Mouse (Mus musculus): ENCODE measurements at regions not wholly inside any gene's neighbourhood (a gene's known extent, or its start where the extent isn't known, plus 50 kb on each side); places are given as distances from the start of the nearest gene placed in this dataset.

- Histone ChIP-seq H3K27ac (replicated peaks) (no peak overlapping the region), H3K27me3 (no peaks in the 10 kb centered on the region), H3K4me1 (no peaks in the 10 kb centered on the region), H3K36me3 (no peaks in the 10 kb centered on the region), H3K9me3 (no peaks in the 10 kb centered on the region), H3K9ac (replicated peaks) (no peak overlapping the region), H3K4me3 (no peak overlapping the region), H3K4me2 (replicated peaks) (no peak overlapping the region)
- ATAC-seq (ENCODE audit: low FRiP score, low read depth): no peak
- WGBS: 84% methylated on average over 5 of the region's 5 CpGs
These were observed 59.4 kb upstream of the Cep78 start for GRCm38 (mm10) chr19:16044169-16044568.

GRCm38 (mm10) chr19:16043007-16043406 lies 58.2 kb upstream of the Cep78 start:
- Histone ChIP-seq H3K4me1 (no peaks in the 10 kb centered on the region), H3K4me3 (no peak overlapping the region), H3K27me3 (no peaks in the 10 kb centered on the region), H3K9me3 (no peaks in the 10 kb centered on the region), H3K27ac (replicated peaks) (no peak overlapping the region), H3K4me2 (replicated peaks) (no peak overlapping the region), H3K36me3 (no peaks in the 10 kb centered on the region), H3K9ac (replicated peaks) (no peak overlapping the region)
- no peak for ATAC-seq (ENCODE audit: low FRiP score, low read depth)
- WGBS: 87% methylated on average over 7 of the region's 7 CpGs

GRCm38 (mm10) chr19:16041891-16042290 lies 57.1 kb upstream of the Cep78 start:
- H3K36me3 ChIP-seq: no peaks in the 10 kb centered on the region
- H3K4me3 ChIP-seq: no peak overlapping the region
- H3K9ac ChIP-seq (replicated peaks): no peak overlapping the region
- no peak for ATAC-seq (ENCODE audit: low FRiP score, low read depth)
- H3K4me1 ChIP-seq: no peaks in the 10 kb centered on the region
- 80% methylated on average over 5 of the region's 5 CpGs for WGBS
- no peaks in the 10 kb centered on the region for H3K9me3 ChIP-seq
- H3K27me3 ChIP-seq: no peaks in the 10 kb centered on the region
- H3K4me2 ChIP-seq (replicated peaks): no peak overlapping the region
- no peak overlapping the region for H3K27ac ChIP-seq (replicated peaks)

GRCm38 (mm10) chr19:16037806-16038205 lies 53.0 kb upstream of the Cep78 start:
- H3K4me1 ChIP-seq: no peaks in the 10 kb centered on the region
- no peak overlapping the region for H3K9ac ChIP-seq (replicated peaks)
- no peaks in the 10 kb centered on the region for H3K27me3 ChIP-seq
- H3K36me3 ChIP-seq: no peaks in the 10 kb centered on the region
- ATAC-seq (ENCODE audit: low FRiP score, low read depth): no peak
- H3K4me3 ChIP-seq: no peak overlapping the region
- H3K27ac ChIP-seq (replicated peaks): no peak overlapping the region
- no peaks in the 10 kb centered on the region for H3K9me3 ChIP-seq
- H3K4me2 ChIP-seq (replicated peaks): no peak overlapping the region
- WGBS: 88% methylated on average over 12 of the region's 12 CpGs

All from midbrain, embryonic 12.5 days (tissue).